Mouse (Mus musculus) embryonic fibroblast, embryonic 13.5 days (primary cell): ENCODE data around the gene Zfp366. TPM values are rescaled to one million over a fixed set of nuclear protein-coding genes. Genes with fewer than 3 reads are reported as not detected.

ENCODE experiments used
- H3K27ac ChIP-seq: 2 replicates; pipeline ENCODE4 v1.5.1; 2012; ENCODE audit warnings: low read length, control low read depth, inconsistent platforms; ENCODE audit not compliant: insufficient read depth
- H3K4me1 ChIP-seq: 2 replicates; pipeline ENCODE4 v1.6.1; 2011; ENCODE audit warnings: low read length; ENCODE audit not compliant: control insufficient read depth, insufficient read depth
- H3K4me3 ChIP-seq: 2 replicates; pipeline ENCODE4 v1.5.1; 2011; ENCODE audit warnings: mild to moderate bottlenecking, control low read depth, low read length; ENCODE audit not compliant: insufficient read depth
- CTCF ChIP-seq: IDR thresholded peaks from 2 replicates; pipeline ENCODE4 v1.5.1; 2011; ENCODE audit warnings: mild to moderate bottlenecking, control low read depth, low read length, moderate library complexity, borderline replicate concordance; ENCODE audit not compliant: insufficient read depth
- POLR2A ChIP-seq: IDR thresholded peaks from 2 replicates; pipeline ENCODE4 v1.6.1; 2011; ENCODE audit warnings: low read depth, mild to moderate bottlenecking, control low read depth, low read length, moderate library complexity
- polyA plus RNA-seq: library from polyadenylated mRNA; stranded (reverse); fragments of >200 nt; gene quantifications from 2 replicates; pipeline ENCODE4 v1.2.4, GENCODE M21; 2011; ENCODE audit warnings: low read depth; ENCODE audit not compliant: missing spikeins, insufficient read length

Zfp366 gene
- polyA plus RNA-seq, 1 experiment = not detected

DNA sequence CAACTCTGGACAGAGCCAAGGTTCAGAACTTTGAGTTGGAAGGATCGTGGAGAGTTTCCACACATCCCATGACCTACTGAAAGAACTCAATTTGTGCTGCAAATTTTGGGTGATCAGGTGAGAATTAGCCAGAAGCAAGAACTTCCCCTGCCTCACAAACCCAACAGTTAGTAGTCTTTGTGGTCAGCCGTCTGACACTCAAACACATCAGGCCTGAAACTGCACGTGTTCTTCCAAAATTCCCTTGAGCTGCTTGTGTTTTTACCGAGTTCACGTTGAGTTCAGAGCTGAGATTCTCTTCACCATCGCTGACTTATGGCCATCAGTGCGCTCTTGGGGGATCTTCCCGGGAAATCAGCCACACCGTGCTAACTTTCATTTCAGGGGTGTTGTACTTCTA, 22.6 kb downstream of the Zfp366 start:
- no peak for TF ChIP-seq POLR2A
- no peak for TF ChIP-seq CTCF
- Histone ChIP-seq H3K4me1 (no peaks in the 10 kb centered on the region), H3K4me3 (no peak overlapping the region), H3K27ac (no peak overlapping the region)

DNA sequence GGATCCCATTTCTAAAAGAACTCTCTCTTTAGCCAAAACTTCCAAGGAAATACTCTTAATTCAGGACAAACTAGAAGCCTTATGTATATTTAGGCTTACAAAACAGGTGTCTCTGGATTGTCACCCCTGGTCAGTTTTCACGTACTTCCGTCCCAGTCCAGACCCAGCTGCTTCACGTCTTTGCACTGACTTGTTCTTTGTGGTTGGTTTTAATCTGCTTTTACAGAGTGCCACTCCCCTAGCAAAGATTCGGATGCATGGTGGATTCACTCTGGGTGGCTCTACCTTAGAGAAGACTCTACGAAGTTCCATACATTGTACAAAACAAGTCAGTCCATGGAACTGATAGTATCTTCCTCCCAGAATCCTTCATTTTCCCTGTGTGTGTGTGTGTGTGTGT, 25.2 kb downstream of the Zfp366 start:
- no peak overlapping the region for H3K4me3 ChIP-seq
- no peak overlapping the region for H3K27ac ChIP-seq
- TF ChIP-seq CTCF (no peak), POLR2A (no peak)
- H3K4me1 ChIP-seq = no peaks in the 10 kb centered on the region

DNA sequence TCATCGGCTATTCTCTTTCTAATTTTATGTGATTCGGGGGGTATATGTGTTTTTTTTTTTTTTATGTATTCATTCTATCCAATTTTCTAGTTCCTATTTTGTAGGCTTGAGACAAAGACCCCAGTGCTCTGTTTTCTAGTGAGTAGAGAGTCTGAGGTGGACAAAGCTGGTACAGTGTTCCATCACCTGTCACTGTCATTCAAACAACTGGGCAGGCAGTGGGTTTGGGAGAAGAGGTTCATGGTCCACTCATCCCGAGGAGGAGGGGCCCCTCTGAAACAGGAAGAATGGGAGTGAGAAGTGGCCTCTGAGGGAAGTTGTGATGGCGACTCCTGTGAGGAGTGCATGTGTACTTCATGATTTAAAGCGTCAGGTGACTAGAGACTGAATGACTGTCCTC, 26.2 kb downstream of the Zfp366 start:
- no peaks in the 10 kb centered on the region for H3K4me1 ChIP-seq

DNA sequence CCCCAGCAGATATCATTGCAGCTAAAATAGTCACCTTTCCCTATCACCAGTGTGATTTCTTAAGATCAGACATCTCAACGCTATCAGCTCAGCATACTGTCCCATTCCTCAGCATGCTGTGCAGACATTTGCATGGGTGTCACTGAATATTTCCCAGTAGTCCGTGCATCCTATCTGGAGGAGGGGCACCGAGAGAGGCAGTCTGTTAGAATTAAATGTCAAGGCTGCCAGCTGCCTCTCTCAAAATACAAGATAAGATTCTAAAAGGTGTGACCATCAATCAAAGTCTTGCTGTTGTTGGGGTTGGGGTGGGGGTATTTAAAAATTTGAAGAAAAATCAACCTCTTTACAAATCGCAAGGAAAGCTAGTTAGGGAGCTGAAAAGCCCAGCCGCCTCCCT, 28.4 kb downstream of the Zfp366 start:
- Histone ChIP-seq H3K27ac (no peak overlapping the region), H3K4me1 (no peaks in the 10 kb centered on the region; the same call in 1 of the 2 replicates)

More for the DNA sequence above, 26.2 kb downstream of the Zfp366 start:
- Histone ChIP-seq H3K27ac (no peak overlapping the region), H3K4me3 (no peak overlapping the region)
- TF ChIP-seq POLR2A (no peak), CTCF (no peak)

DNA sequence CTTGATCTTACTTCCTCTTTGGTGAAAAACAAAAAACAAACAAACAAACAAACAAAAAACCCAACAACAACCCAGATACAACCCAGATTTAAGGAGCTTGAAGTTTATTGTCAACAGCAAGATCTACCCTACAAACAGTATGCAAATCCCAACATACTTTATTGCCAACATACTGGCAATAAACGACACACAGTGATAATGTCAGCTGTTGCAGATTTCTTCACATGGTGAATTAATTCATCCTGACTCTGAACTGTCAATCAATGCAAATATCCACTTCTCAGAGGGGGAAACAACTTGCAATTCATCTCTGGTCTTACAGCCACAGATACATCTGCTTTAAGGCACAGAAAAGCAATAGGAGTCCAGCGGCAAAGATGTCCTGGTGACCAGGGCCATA, 31.4 kb downstream of the Zfp366 start:
- no peak overlapping the region for H3K27ac ChIP-seq
- H3K4me3 ChIP-seq = no peak overlapping the region
- peaks cover 2% of the 10 kb centered on the region for H3K4me1 ChIP-seq
- TF ChIP-seq CTCF = no peak
- no peak for TF ChIP-seq POLR2A

More for the DNA sequence above, 28.4 kb downstream of the Zfp366 start:
- TF ChIP-seq CTCF (no peak), POLR2A (no peak)
- no peak overlapping the region for H3K4me3 ChIP-seq

DNA sequence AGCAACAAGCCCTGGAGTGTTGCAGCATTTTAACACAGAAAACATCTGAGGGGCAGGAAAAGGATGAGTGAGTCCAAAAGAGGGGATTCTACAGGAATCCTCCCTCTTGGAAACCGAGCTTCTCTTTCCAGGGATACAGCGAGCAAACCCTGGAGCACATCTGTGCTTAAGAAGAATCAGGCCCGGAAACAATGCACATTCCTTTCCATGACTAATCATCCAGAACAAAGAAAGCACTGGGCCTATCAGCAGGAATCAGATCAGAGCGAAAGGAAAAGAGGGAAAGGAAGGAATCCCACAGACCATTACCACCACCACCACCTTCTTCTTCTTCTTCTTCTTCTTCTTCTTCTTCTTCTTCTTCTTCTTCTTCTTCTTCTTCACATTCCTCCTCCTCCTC, 33.4 kb downstream of the Zfp366 start:
- no peak overlapping the region; the same call in 1 of the 2 replicates for H3K27ac ChIP-seq
- TF ChIP-seq POLR2A (no peak), CTCF (no peak)
- H3K4me1 ChIP-seq = peaks cover 2% of the 10 kb centered on the region
- no peak overlapping the region for H3K4me3 ChIP-seq

DNA sequence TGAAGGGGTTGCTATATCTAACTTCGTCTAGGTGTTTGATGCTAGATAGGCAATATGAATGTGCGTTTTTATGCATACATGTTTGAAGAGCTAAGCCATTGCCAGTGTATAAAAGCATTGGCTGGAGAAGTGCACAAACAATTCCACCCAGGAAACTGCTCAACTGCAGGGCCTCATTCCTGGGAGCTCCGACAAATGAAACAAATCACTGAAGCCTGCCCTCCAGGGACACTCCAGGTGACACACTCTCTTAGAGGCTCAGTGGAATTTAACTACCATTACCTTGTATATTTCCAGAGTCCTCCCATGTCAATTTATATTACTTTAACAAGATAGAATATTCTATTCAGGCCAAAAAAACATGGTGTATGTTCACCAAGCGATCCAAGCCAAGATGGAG, 35.0 kb downstream of the Zfp366 start:
- no peak overlapping the region for H3K4me3 ChIP-seq
- no peak overlapping the region for H3K27ac ChIP-seq
- H3K4me1 ChIP-seq = peaks cover 2% of the 10 kb centered on the region
- TF ChIP-seq POLR2A (no peak), CTCF (no peak)

DNA sequence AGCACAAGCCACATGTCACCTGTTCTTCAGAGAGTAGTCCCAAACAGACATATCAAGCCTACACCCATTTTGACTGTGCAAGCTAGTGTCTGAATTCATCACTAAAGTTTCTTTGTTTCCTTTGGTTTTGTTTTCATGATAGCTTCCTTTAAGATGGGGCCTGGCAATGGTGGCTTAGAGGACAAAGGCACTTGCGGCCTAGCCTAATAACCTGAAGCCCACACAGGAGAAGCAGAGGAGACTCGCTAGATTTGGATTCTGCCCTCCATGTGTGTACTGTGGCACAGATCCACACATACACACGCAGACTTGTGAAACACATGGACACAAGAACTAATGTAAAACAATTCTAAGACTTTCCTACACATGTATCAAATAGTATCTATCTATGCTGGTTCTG, 37.4 kb downstream of the Zfp366 start:
- H3K27ac ChIP-seq = no peak overlapping the region
- TF ChIP-seq CTCF = no peak
- H3K4me3 ChIP-seq = no peak overlapping the region
- peaks cover 2% of the 10 kb centered on the region for H3K4me1 ChIP-seq

DNA sequence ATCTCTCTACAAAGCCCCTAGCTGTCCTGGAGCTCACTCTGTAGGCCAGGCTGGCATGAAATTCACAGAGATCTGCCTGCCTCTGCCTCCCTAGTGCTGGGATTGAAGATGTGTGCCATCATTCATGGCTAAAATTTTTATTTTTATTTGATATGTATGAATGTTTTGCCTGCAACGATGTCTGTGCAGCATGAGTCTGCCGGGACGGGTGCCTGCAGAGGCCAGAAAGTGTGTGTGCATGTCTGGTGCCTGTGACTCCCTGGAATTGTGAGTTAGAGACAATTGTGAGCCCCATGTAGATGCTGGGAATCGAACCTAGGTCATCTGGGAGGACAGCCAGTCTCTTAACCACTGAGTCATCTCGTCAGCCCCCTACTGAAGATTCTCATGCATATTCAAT, 37.9 kb downstream of the Zfp366 start:
- Histone ChIP-seq H3K4me1 (peaks cover 2% of the 10 kb centered on the region), H3K4me3 (no peak overlapping the region), H3K27ac (no peak overlapping the region)
- TF ChIP-seq CTCF (no peak), POLR2A (no peak)

DNA sequence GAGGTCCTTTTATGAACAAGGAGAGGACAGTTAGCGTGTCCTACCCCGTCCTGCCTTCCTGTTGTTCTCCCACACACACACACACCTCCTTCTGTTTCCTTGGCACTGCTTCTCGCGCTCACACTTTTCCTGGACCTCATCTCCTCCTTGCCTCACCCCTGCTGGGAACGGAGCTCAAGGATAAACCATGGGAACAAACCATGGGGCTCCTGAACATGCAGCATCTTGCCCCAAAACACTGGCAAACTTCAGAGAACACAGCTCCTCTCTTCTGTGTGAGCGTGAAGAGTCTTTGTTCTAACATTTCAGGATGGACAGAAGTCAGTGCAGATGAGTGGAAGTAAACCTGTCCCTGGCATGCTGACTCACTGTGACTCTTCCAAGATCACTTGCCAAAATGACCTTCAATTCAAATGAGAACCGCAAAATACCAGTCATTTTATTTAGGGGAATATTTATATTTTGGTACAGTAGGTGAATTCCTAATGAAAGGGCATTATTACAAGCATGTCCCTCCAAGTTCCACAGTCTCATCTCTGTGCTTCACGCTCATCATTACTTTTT, 38.8 kb downstream of the Zfp366 start:
- Histone ChIP-seq H3K4me3 (no peak overlapping the region), H3K27ac (no peak overlapping the region), H3K4me1 (peaks cover under 1% of the 10 kb centered on the region)
- TF ChIP-seq POLR2A = no peak
- no peak for TF ChIP-seq CTCF

DNA sequence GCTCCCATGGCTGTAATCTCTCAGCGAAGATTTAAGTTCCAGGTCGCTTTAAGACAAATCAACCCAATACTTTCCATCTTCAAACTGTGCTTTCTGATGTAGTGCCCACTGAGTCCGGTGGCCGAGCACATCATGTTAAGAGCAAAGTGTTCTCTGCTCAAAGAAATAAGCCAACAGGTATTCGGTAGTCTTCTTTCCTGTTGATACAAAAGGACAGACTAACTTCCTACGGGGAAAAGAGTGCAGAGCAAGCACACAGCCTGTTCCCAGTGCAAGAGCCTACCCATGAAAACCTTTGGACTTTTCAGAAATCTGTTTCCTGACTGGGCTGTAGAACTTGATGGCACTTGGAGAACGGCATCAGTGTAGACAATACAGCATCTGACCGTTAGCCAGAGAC, 39.3 kb downstream of the Zfp366 start:
- Histone ChIP-seq H3K4me1 (no peaks in the 10 kb centered on the region), H3K4me3 (no peak overlapping the region), H3K27ac (no peak overlapping the region)
- TF ChIP-seq POLR2A (no peak), CTCF (no peak)
